Comparison of ENCODE assay signal across 37 mouse cellular contexts in the genomic region with DNA sequence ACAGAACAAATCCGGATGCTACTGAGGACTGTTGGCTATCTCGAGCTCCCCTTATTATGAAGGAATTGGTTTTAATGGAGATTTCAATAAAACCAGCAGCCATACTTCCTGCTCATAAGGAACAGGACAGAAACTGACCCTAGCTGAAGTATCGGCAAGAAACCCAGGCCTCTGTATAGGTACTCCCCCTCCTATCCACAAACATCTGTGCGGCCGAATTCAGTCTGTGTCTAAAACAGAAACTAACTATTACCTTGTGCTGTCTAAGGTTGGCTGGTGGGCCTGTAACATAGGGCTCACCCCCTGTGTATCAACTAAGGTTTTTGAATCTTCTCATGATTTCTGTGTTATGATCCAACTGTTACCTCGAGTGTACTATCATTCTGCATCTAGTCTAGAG. TPM values are rescaled to one million over a fixed set of nuclear protein-coding genes. Genes with fewer than 3 reads are reported as not detected.
DNase-seq lines count a peak whose midpoint lies in the region; ATAC-seq and TF ChIP-seq lines count a peak whose summit lies in the region.
"Had no signal": no experiment of that assay in that cellular context is flagged by ENCODE, and none has a peak within 500 bp of the region (broad histone marks: within the 10 kb centered on the region; RNA-seq: fewer than 3 reads in every experiment).

No protein-coding gene starts in this region.

- H3K9ac ChIP-seq in liver, adult 2 months (ENCODE audit: low read depth, low read length): peak overlapping the region; percentile 33; the same call in 1 of the 2 replicates
- H3K9ac ChIP-seq in MEL (ENCODE audit: control insufficient read depth, low read depth, low read length, poor library complexity, severe bottlenecking): no peak overlapping the region
- H3K9ac ChIP-seq in liver, embryonic 15.5 days: no peak overlapping the region
- H3K9ac ChIP-seq: embryonic facial prominence, embryonic 13.5 days; forebrain, embryonic 13.5 days; hindbrain, embryonic 12.5 days; hindbrain, embryonic 15.5 days had no signal

- TF ChIP-seq EP300 in MEL (IDR thresholded peaks at IDR 0.05; ENCODE audit: low read depth in 1 of 2, low read length in 2 of 2): no peak

- no peak for TF ChIP-seq CTCF in liver, adult 2 months (IDR thresholded peaks at IDR 0.05; ENCODE audit: low read depth, low read length)
- no peak for TF ChIP-seq CTCF in MEL (IDR thresholded peaks at IDR 0.05 in 2 of 3, conservative IDR thresholded peaks at IDR 0.05 in 1 of 3; ENCODE audit: control insufficient read depth in 1 of 3, insufficient read depth in 1 of 3, low read depth in 2 of 3, low read length in 3 of 3, poor library complexity in 1 of 3, severe bottlenecking in 1 of 3)

- no peaks in the 10 kb centered on the region for H3K36me3 ChIP-seq in liver, adult 2 months (ENCODE audit: control insufficient read depth, insufficient read depth, low read length)
- H3K36me3 ChIP-seq in MEL (ENCODE audit: control insufficient read depth in 1 of 2, insufficient read depth in 2 of 2, low read length in 2 of 2): peaks cover 0 to 19% of the 10 kb centered on the region in 2 experiments; a peak in 2 of 4 replicates
- no peaks in the 10 kb centered on the region for H3K36me3 ChIP-seq in liver, embryonic 15.5 days (replicated peaks)
- H3K36me3 ChIP-seq: embryonic facial prominence, embryonic 10.5 days; embryonic facial prominence, embryonic 13.5 days; forebrain, embryonic 10.5 days; hindbrain, embryonic 12.5 days; hindbrain, embryonic 15.5 days had no signal

- 75% methylated on average over 6 of the region's 6 CpGs for WGBS in liver, adult 2 months
- WGBS in liver, embryonic 15.5 days (ENCODE audit: insufficient replicate concordance): 76% methylated on average over 6 of the region's 6 CpGs

- peaks cover 21% of the 10 kb centered on the region for H3K4me1 ChIP-seq in liver, adult 2 months (ENCODE audit: control insufficient read depth, insufficient read depth, low read length)
- H3K4me1 ChIP-seq in MEL (ENCODE audit: control insufficient read depth in 1 of 2, insufficient read depth in 2 of 2, low read length in 2 of 2): peaks cover 23 to 31% of the 10 kb centered on the region in 2 experiments
- peaks cover 62% of the 10 kb centered on the region for H3K4me1 ChIP-seq in liver, embryonic 15.5 days (replicated peaks)
- H3K4me1 ChIP-seq: embryonic facial prominence, embryonic 10.5 days; embryonic facial prominence, embryonic 13.5 days; forebrain, embryonic 13.5 days; hindbrain, embryonic 12.5 days; hindbrain, embryonic 15.5 days had no signal

- TF ChIP-seq POLR2A in liver, adult 2 months (IDR thresholded peaks at IDR 0.05; ENCODE audit: extremely low read depth, insufficient read depth, low read length): no peak
- no peak for TF ChIP-seq POLR2A in MEL (IDR thresholded peaks at IDR 0.05; ENCODE audit: control insufficient read depth in 1 of 2, insufficient read depth in 1 of 2, low read depth in 1 of 2, low read length in 2 of 2, poor library complexity in 1 of 2)

- no peaks in the 10 kb centered on the region for H3K9me3 ChIP-seq in MEL (replicated peaks; ENCODE audit: insufficient read depth, low read length)
- H3K9me3 ChIP-seq in liver, embryonic 15.5 days (replicated peaks): no peaks in the 10 kb centered on the region
- H3K9me3 ChIP-seq: embryonic facial prominence, embryonic 10.5 days; embryonic facial prominence, embryonic 13.5 days; forebrain, embryonic 10.5 days; forebrain, embryonic 13.5 days; hindbrain, embryonic 12.5 days; hindbrain, embryonic 15.5 days had no signal

- DNase-seq in liver, adult 2 months (ENCODE audit: extremely low read depth, low read depth, low spot score): no peak
- DNase-seq in liver (no peak), MEL (ENCODE audit: low read depth, low spot score) (no peak)
- no peak for DNase-seq in adrenal gland, adult 18-20 months (ENCODE audit: low spot score in 2 of 2)
- DNase-seq in embryo, embryonic 11 days: no peak
- DNase-seq in B cell, adult 2 months: no peak
- DNase-seq: adrenal gland, adult 2 months; adrenal gland, postnatal 14 days; cerebellum, adult 11 months; cerebellum, adult 2 months; cerebellum, adult 9-11 months; cerebellum, postnatal 25 days; gastrocnemius, postnatal 10 days; gastrocnemius, postnatal 36 days; heart, adult 11 months had no signal

- H3K27me3 ChIP-seq in liver, adult 2 months (ENCODE audit: control insufficient read depth, insufficient read depth, low read length): no peaks in the 10 kb centered on the region
- H3K27me3 ChIP-seq in MEL (ENCODE audit: control insufficient read depth in 1 of 2, insufficient read depth in 2 of 2, low read length in 2 of 2): no peaks in the 10 kb centered on the region
- H3K27me3 ChIP-seq in liver, embryonic 15.5 days: no peaks in the 10 kb centered on the region; the same call in 1 of the 2 replicates
- H3K27me3 ChIP-seq: embryonic facial prominence, embryonic 13.5 days; forebrain, embryonic 13.5 days; hindbrain, embryonic 12.5 days; hindbrain, embryonic 15.5 days; Patski had no signal

- TF ChIP-seq RAD21 in MEL (IDR thresholded peaks at IDR 0.05; ENCODE audit: low read depth, low read length): no peak

- no peak overlapping the region for H3K4me3 ChIP-seq in liver, adult 2 months (ENCODE audit: insufficient read depth, low read depth, low read length)
- H3K4me3 ChIP-seq in MEL (ENCODE audit: control insufficient read depth in 1 of 2, insufficient read depth in 1 of 2, low read depth in 2 of 2, low read length in 2 of 2): no peak overlapping the region
- no peak overlapping the region for H3K4me3 ChIP-seq in liver, embryonic 15.5 days (replicated peaks)
- H3K4me3 ChIP-seq: embryonic facial prominence, embryonic 10.5 days; embryonic facial prominence, embryonic 13.5 days; erythroblast, embryonic 14.5 days; forebrain, embryonic 10.5 days; forebrain, embryonic 13.5 days; hindbrain, embryonic 12.5 days; hindbrain, embryonic 15.5 days had no signal

- H3K27ac ChIP-seq in liver, adult 2 months (replicated peaks; ENCODE audit: insufficient read depth, low read depth, low read length): peak overlapping the region; percentile 66
- H3K27ac ChIP-seq in MEL (ENCODE audit: control insufficient read depth, low read depth, low read length): no peak overlapping the region
- peak overlapping the region; percentile 61 for H3K27ac ChIP-seq in liver, embryonic 15.5 days (replicated peaks)
- H3K27ac ChIP-seq: embryonic facial prominence, embryonic 10.5 days; embryonic facial prominence, embryonic 13.5 days; forebrain, embryonic 10.5 days; forebrain, embryonic 13.5 days; hindbrain, embryonic 12.5 days; hindbrain, embryonic 15.5 days had no signal

- H3K4me2 ChIP-seq in liver, embryonic 15.5 days: no peak overlapping the region
- H3K4me2 ChIP-seq: embryonic facial prominence, embryonic 13.5 days; forebrain, embryonic 13.5 days; heart, embryonic 11.5 days; hindbrain, embryonic 12.5 days; hindbrain, embryonic 15.5 days had no signal

- ATAC-seq in liver, embryonic 15.5 days (ENCODE audit: insufficient read depth): no peak
- ATAC-seq: CD4-positive, CD25-positive, alpha-beta regulatory T cell, adult 4 months; forebrain, embryonic 13.5 days; forebrain, embryonic 16.5 days; Patski had no signal

- peaks cover 3% of the 10 kb centered on the region; the same call in 1 of the 2 replicates for H3K79me2 ChIP-seq in liver, adult 2 months (ENCODE audit: control insufficient read depth, insufficient read depth, low read length)
- H3K79me2 ChIP-seq in MEL (ENCODE audit: control insufficient read depth, insufficient read depth, low read length, poor library complexity): no peaks in the 10 kb centered on the region

TF ChIP-seq in MEL, 35 proteins besides CTCF, POLR2A, EP300 and RAD21:
- no peak for TF ChIP-seq ZC3H11A (IDR thresholded peaks at IDR 0.05; ENCODE audit: low read depth, low read length)
- no peak for TF ChIP-seq USF2 (IDR thresholded peaks at IDR 0.05; ENCODE audit: borderline replicate concordance in 1 of 2, insufficient read depth in 1 of 2, low read depth in 1 of 2, low read length in 2 of 2)
- no peak for TF ChIP-seq ETS1 (IDR thresholded peaks at IDR 0.05; ENCODE audit: low read depth, low read length)
- TF ChIP-seq MAZ (IDR thresholded peaks at IDR 0.05; ENCODE audit: low read depth, low read length): 0 out of 2 replicates have a peak, but pooled peaks have one; percentile 26
- 0 out of 2 replicates have a peak, but pooled peaks have one; percentile 5 for TF ChIP-seq RCOR1 (IDR thresholded peaks at IDR 0.05; ENCODE audit: low read depth, low read length)
- no peak for TF ChIP-seq JUND (IDR thresholded peaks at IDR 0.05; ENCODE audit: low read depth, low read length)

RNA-seq across cellular contexts. Expression of a gene that starts 9.7 kb away (rescaled TPM):
- 57.4 and 86.2 TPM in 2 replicates for total RNA-seq in liver, adult 2 months (2014; rRNA removed)
- polyA plus RNA-seq in liver, adult 2 months (2012; rRNA removed): 24.5 and 148 TPM in 2 replicates
- 35.7 and 60.7 TPM in 2 replicates for total RNA-seq in MEL (2012; rRNA removed)
- polyA plus RNA-seq in MEL (2012; ENCODE audit: insufficient read depth in 1 of 2, insufficient read length in 2 of 2, low read depth in 1 of 2, low replicate concordance in 2 of 2, missing spikeins in 1 of 2): 10 to 100 TPM in 1 of 2 experiments, not detected in 1; 67.0 TPM
- polyA plus RNA-seq in liver, embryonic 15.5 days (2015; fragmentation: Nextera tagmentation; extraction: Ambion mirVana): 69.0 and 92.7 TPM in 2 replicates
- 1 to 10 TPM; 7.0 to 7.2 TPM for total RNA-seq in adrenal gland, adult 18-20 months (2021)
- total RNA-seq: ES-E14; hematopoietic stem cell, adult 5-6 weeks had no signal
- polyA plus RNA-seq: C2C12; CD4-positive, CD25-positive, alpha-beta regulatory T cell, adult 4 months; embryonic facial prominence, embryonic 10.5 days; forebrain, embryonic 10.5 days; forebrain, embryonic 13.5 days; forebrain, embryonic 16.5 days; hindbrain, embryonic 12.5 days had no signal

RNA-seq across cellular contexts. Expression of a gene that starts 25.0 kb away (rescaled TPM):
- total RNA-seq in liver, adult 2 months (2014; rRNA removed): 2.1 and 2.6 TPM in 2 replicates
- polyA plus RNA-seq in liver, adult 2 months (2012; rRNA removed): 2.6 and 7.3 TPM in 2 replicates
- total RNA-seq in MEL (2012; rRNA removed): 4.8 and 6.6 TPM in 2 replicates
- polyA plus RNA-seq in MEL (2012; ENCODE audit: insufficient read depth in 1 of 2, insufficient read length in 2 of 2, low read depth in 1 of 2, low replicate concordance in 2 of 2, missing spikeins in 1 of 2): 10 to 100 TPM in 1 of 2 experiments, not detected in 1; 13.5 TPM
- 10.9 and 12.6 TPM in 2 replicates for polyA plus RNA-seq in liver, embryonic 15.5 days (2015; fragmentation: Nextera tagmentation; extraction: Ambion mirVana)
- 10 to 100 TPM in 1 of 2 experiments, 1 to 10 TPM in 1; 7.3 to 13.5 TPM for total RNA-seq in adrenal gland, adult 18-20 months (2021)

RNA-seq across cellular contexts. Expression of a gene that starts 40.7 kb away (rescaled TPM):
- total RNA-seq in liver, adult 2 months (2014; rRNA removed): not detected in 2 replicates
- polyA plus RNA-seq in liver, adult 2 months (2012; rRNA removed): not detected in 2 replicates
- total RNA-seq in MEL (2012; rRNA removed): not detected in 2 replicates
- not detected for polyA plus RNA-seq in MEL (2012; ENCODE audit: insufficient read depth in 1 of 2, insufficient read length in 2 of 2, low read depth in 1 of 2, low replicate concordance in 2 of 2, missing spikeins in 1 of 2)
- polyA plus RNA-seq in liver, embryonic 15.5 days (2015; fragmentation: Nextera tagmentation; extraction: Ambion mirVana): not detected in 2 replicates
- total RNA-seq in adrenal gland, adult 18-20 months (2021): not detected
- total RNA-seq: adrenal gland, adult 2 months; adrenal gland, postnatal 14 days; adrenal gland, postnatal 4 days; common myeloid progenitor, adult 5-6 weeks; ES-E14; gastrocnemius, adult 18-20 months; gastrocnemius, postnatal 10 days; gastrocnemius, postnatal 36 days; heart, adult 8-10 months; heart, postnatal 25 days; hematopoietic stem cell, adult 5-6 weeks had no signal
- polyA plus RNA-seq: adrenal gland, adult 2 months; C2C12; CD4-positive, CD25-positive, alpha-beta regulatory T cell, adult 4 months; cerebellum, adult 2 months; embryonic facial prominence, embryonic 10.5 days; embryonic facial prominence, embryonic 13.5 days; erythroblast, embryonic 14.5 days; forebrain, embryonic 10.5 days; forebrain, embryonic 13.5 days; forebrain, embryonic 16.5 days; heart, embryonic 11.5 days; heart, embryonic 14.5 days; heart, postnatal 0 days; hindbrain, embryonic 12.5 days; hindbrain, embryonic 15.5 days; Patski had no signal
